Comparison of ENCODE assay signal across 7 mouse cellular contexts in the genomic region with DNA sequence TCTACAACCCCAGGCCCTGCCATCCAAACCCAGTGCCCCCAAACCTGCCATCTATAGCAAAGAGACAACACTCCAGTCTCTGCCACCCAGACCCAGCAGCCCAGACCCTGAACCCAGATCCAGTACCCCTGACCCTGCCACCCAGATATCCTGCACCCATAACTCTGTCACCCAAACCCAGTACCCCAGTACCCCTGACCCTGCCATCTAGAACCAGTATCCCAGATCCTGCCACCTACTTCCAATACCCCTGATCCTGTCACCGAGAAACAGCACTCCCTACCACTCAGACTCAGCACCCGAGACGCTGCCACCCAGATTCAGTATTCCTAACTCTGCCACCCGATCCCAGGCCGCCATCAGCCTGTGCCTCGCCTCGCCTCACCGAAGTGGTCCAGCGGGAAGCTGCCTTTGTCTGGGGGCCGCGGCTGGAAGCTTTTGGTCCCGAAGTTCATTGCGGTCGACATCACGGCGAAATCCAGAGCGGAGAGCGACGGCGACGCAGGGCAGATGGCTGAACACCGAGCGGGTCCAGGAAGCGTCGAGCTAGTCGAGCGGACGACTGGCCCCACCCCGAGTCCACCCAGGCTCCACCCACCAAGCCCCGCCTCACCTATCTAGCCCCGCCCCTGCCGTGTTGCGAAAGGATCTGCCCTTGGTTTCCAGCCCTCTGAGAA. TPM values are rescaled to one million over a fixed set of nuclear protein-coding genes. Genes with fewer than 3 reads are reported as not detected.
DNase-seq lines count a peak whose midpoint lies in the region; ATAC-seq lines count a peak whose summit lies in the region.

No protein-coding gene starts in this region.

- H3K4me2 ChIP-seq in limb, embryonic 11.5 days (ENCODE audit: low read depth, severe bottlenecking): peak overlapping the region; percentile 97
- peak overlapping the region; percentile 97 for H3K4me2 ChIP-seq in midbrain, embryonic 14.5 days (ENCODE audit: low read length)

- peak overlapping the region; percentile 87 for H3K4me3 ChIP-seq in embryonic facial prominence, embryonic 10.5 days
- H3K4me3 ChIP-seq in limb, embryonic 11.5 days (ENCODE audit: low read depth, low read length): peak overlapping the region; percentile 93
- H3K4me3 ChIP-seq in midbrain, embryonic 14.5 days (replicated peaks; ENCODE audit: low read depth, low read length): peak overlapping the region; percentile 89

- peaks cover 30% of the 10 kb centered on the region for H3K4me1 ChIP-seq in embryonic facial prominence, embryonic 10.5 days
- peaks cover 9% of the 10 kb centered on the region for H3K4me1 ChIP-seq in limb, embryonic 11.5 days (ENCODE audit: control insufficient read depth, insufficient read depth, low read length)
- peaks cover 8% of the 10 kb centered on the region for H3K4me1 ChIP-seq in midbrain, embryonic 14.5 days (ENCODE audit: control insufficient read depth, insufficient read depth, low read length)

- peak overlapping the region; percentile 84 for H3K9ac ChIP-seq in limb, embryonic 11.5 days (ENCODE audit: low read length)
- peak overlapping the region; percentile 89 for H3K9ac ChIP-seq in midbrain, embryonic 14.5 days (replicated peaks; ENCODE audit: low read length)

- DNase-seq in adrenal gland, postnatal 10 days: peak; percentile 99
- DNase-seq in embryonic facial prominence, embryonic 10.5 days (ENCODE audit: low spot score): peak; percentile 96
- peak; percentile 94 for DNase-seq in kidney, adult 11 months
- peak; percentile 97 for DNase-seq in limb, embryonic 11.5 days (ENCODE audit: low spot score)
- peak; percentile 95 for DNase-seq in midbrain, embryonic 14.5 days
- DNase-seq in spleen, adult 18-20 months: peak; percentile 91 to 97

- under 1% methylated on average over 33 of the region's 33 CpGs for WGBS in embryonic facial prominence, embryonic 10.5 days
- WGBS in limb, embryonic 11.5 days: under 1% methylated on average over 32 of the region's 33 CpGs
- WGBS in midbrain, embryonic 14.5 days: under 1% methylated on average over 33 of the region's 33 CpGs

- H3K27me3 ChIP-seq in embryonic facial prominence, embryonic 10.5 days (replicated peaks; ENCODE audit: low read depth, poor library complexity, severe bottlenecking): peaks cover 9% of the 10 kb centered on the region
- H3K27me3 ChIP-seq in limb, embryonic 11.5 days (ENCODE audit: control insufficient read depth, insufficient read depth, low read length): no peaks in the 10 kb centered on the region
- H3K27me3 ChIP-seq in midbrain, embryonic 14.5 days (ENCODE audit: control insufficient read depth, insufficient read depth, low read length): no peaks in the 10 kb centered on the region

- H3K9me3 ChIP-seq in embryonic facial prominence, embryonic 10.5 days: no peaks in the 10 kb centered on the region
- H3K9me3 ChIP-seq in limb, embryonic 11.5 days (ENCODE audit: control insufficient read depth, low read length): no peaks in the 10 kb centered on the region
- H3K9me3 ChIP-seq in midbrain, embryonic 14.5 days (ENCODE audit: control insufficient read depth, low read length): no peaks in the 10 kb centered on the region

- ATAC-seq in granulocyte monocyte progenitor cell, adult 5-6 weeks (replicated peaks; ENCODE audit: poor library complexity, severe bottlenecking): peak; percentile 97
- peak; percentile 81; the same call in 1 of the 2 replicates for ATAC-seq in limb, embryonic 11.5 days (ENCODE audit: insufficient number of reproducible peaks, low FRiP score, low TSS enrichment, low read depth)
- ATAC-seq in midbrain, embryonic 14.5 days (ENCODE audit: low FRiP score, low TSS enrichment): peak; percentile 92

- H3K27ac ChIP-seq in embryonic facial prominence, embryonic 10.5 days (replicated peaks): peak overlapping the region; percentile 93
- H3K27ac ChIP-seq in limb, embryonic 11.5 days (replicated peaks; ENCODE audit: low read depth, low read length): peak overlapping the region; percentile 47; the same call in 1 of the 2 replicates
- peak overlapping the region; percentile 82 for H3K27ac ChIP-seq in midbrain, embryonic 14.5 days (replicated peaks; ENCODE audit: low read depth, low read length)

- H3K36me3 ChIP-seq in embryonic facial prominence, embryonic 10.5 days (replicated peaks): peaks cover 30% of the 10 kb centered on the region
- H3K36me3 ChIP-seq in limb, embryonic 11.5 days (ENCODE audit: control insufficient read depth, insufficient read depth, low read length): peaks cover 10% of the 10 kb centered on the region; the same call in 1 of the 2 replicates
- peaks cover 29% of the 10 kb centered on the region for H3K36me3 ChIP-seq in midbrain, embryonic 14.5 days (ENCODE audit: control insufficient read depth, insufficient read depth, low read length)

RNA-seq across cellular contexts. Expression of a gene that starts 6.4 kb away (rescaled TPM):
- 10 to 100 TPM; 81.5 to 84.7 TPM for total RNA-seq in adrenal gland, postnatal 10 days (2021)
- polyA plus RNA-seq in embryonic facial prominence, embryonic 10.5 days (2016; fragmentation: Nextera tagmentation; extraction: Ambion mirVana): 116 and 122 TPM in 2 replicates
- 29.2 and 60.1 TPM in 2 replicates for total RNA-seq in granulocyte monocyte progenitor cell, adult 5-6 weeks (2014; fragmentation: Nextera tagmentation)
- total RNA-seq in granulocyte monocyte progenitor cell, adult 5-6 weeks (2017): 31.4 and 35.9 TPM in 2 replicates
- polyA plus RNA-seq in limb, embryonic 11.5 days (2014; fragmentation: Nextera tagmentation; extraction: Ambion mirVana): 117 and 120 TPM in 2 replicates
- polyA plus RNA-seq in midbrain, embryonic 14.5 days (2014; fragmentation: Nextera tagmentation; extraction: Ambion mirVana): 129 and 130 TPM in 2 replicates

RNA-seq across cellular contexts. Expression of a gene that starts 7.6 kb away (rescaled TPM):
- not detected for total RNA-seq in adrenal gland, postnatal 10 days (2021)
- polyA plus RNA-seq in embryonic facial prominence, embryonic 10.5 days (2016; fragmentation: Nextera tagmentation; extraction: Ambion mirVana): not detected in 2 replicates
- not detected in 2 replicates for total RNA-seq in granulocyte monocyte progenitor cell, adult 5-6 weeks (2014; fragmentation: Nextera tagmentation)
- total RNA-seq in granulocyte monocyte progenitor cell, adult 5-6 weeks (2017): not detected in 2 replicates
- polyA plus RNA-seq in limb, embryonic 11.5 days (2014; fragmentation: Nextera tagmentation; extraction: Ambion mirVana): not detected in 2 replicates
- not detected in 2 replicates for polyA plus RNA-seq in midbrain, embryonic 14.5 days (2014; fragmentation: Nextera tagmentation; extraction: Ambion mirVana)

RNA-seq across cellular contexts. Expression of a gene that starts 19.4 kb away (rescaled TPM):
- 1 to 10 TPM; 5.9 to 7.5 TPM for total RNA-seq in adrenal gland, postnatal 10 days (2021)
- polyA plus RNA-seq in embryonic facial prominence, embryonic 10.5 days (2016; fragmentation: Nextera tagmentation; extraction: Ambion mirVana): 0.51 and 0.54 TPM in 2 replicates
- 46.5 and 63.5 TPM in 2 replicates for total RNA-seq in granulocyte monocyte progenitor cell, adult 5-6 weeks (2014; fragmentation: Nextera tagmentation)
- total RNA-seq in granulocyte monocyte progenitor cell, adult 5-6 weeks (2017): 39.4 and 53.9 TPM in 2 replicates
- 0.17 and 0.69 TPM in 2 replicates for polyA plus RNA-seq in limb, embryonic 11.5 days (2014; fragmentation: Nextera tagmentation; extraction: Ambion mirVana)
- polyA plus RNA-seq in midbrain, embryonic 14.5 days (2014; fragmentation: Nextera tagmentation; extraction: Ambion mirVana): 38.6 and 64.0 TPM in 2 replicates

RNA-seq across cellular contexts. Expression of a gene that starts 32.7 kb away (rescaled TPM):
- 10 to 100 TPM; 12.0 to 13.2 TPM for total RNA-seq in adrenal gland, postnatal 10 days (2021)
- 1.7 and 2.5 TPM in 2 replicates for polyA plus RNA-seq in embryonic facial prominence, embryonic 10.5 days (2016; fragmentation: Nextera tagmentation; extraction: Ambion mirVana)
- 5.0 and 7.3 TPM in 2 replicates for total RNA-seq in granulocyte monocyte progenitor cell, adult 5-6 weeks (2014; fragmentation: Nextera tagmentation)
- total RNA-seq in granulocyte monocyte progenitor cell, adult 5-6 weeks (2017): 4.0 and 5.4 TPM in 2 replicates
- polyA plus RNA-seq in limb, embryonic 11.5 days (2014; fragmentation: Nextera tagmentation; extraction: Ambion mirVana): 1.9 and 2.3 TPM in 2 replicates
- 1.2 and 1.8 TPM in 2 replicates for polyA plus RNA-seq in midbrain, embryonic 14.5 days (2014; fragmentation: Nextera tagmentation; extraction: Ambion mirVana)

Comparison
In these comparisons a context has a peak if more than half of its experiments do, and no peak if none do; other contexts are left out.
1. Peak in every context shown above with its lines: DNase-seq, ATAC-seq, H3K4me3 ChIP-seq and H3K27ac ChIP-seq.
2. RNA of a gene that starts 19.4 kb away (polyA plus RNA-seq): 38.6 to 64.0 TPM in midbrain, embryonic 14.5 days; 0.17 to 0.69 TPM in limb, embryonic 11.5 days and 0.51 to 0.54 TPM in embryonic facial prominence, embryonic 10.5 days; every median in the first group is over 10 times any median in the second.